Mouse (Mus musculus) MEL-GATA-1-ER (cell line): Measurements from ENCODE around the gene Mapk12.

Experiments used
- DNase-seq: peaks from one replicate; pipeline ENCODE4 v3.0.0-alpha.2; 2012; ENCODE audit warnings: low read depth; ENCODE audit errors: extremely low read depth

The Mapk12 gene

GRCm38 (mm10) chr15:89140659-89141252, at the start of gene Mapk12:
Gene Mapk12, minus strand, starts transcription at chr15:89140703.
- no peak for DNase-seq

GRCm38 (mm10) chr15:89184937-89185227, 44.4 kb upstream of the Mapk12 start:
- DNase-seq = no peak

- DNase-seq = no peak
These were observed 43.8 kb upstream of the Mapk12 start for GRCm38 (mm10) chr15:89184141-89184936.

GRCm38 (mm10) chr15:89182842-89183241, 42.3 kb upstream of the Mapk12 start:
- DNase-seq = no peak

GRCm38 (mm10) chr15:89182328-89182741, 41.8 kb upstream of the Mapk12 start:
- DNase-seq = no peak

- DNase-seq = no peak
These were observed 41.2 kb upstream of the Mapk12 start for GRCm38 (mm10) chr15:89181561-89182270.

- DNase-seq = no peak
These were observed 40.2 kb upstream of the Mapk12 start, which contains the start of gene Plxnb2 for GRCm38 (mm10) chr15:89180571-89181229. Gene Plxnb2, minus strand, starts transcription at chr15:89180788.

- no peak for DNase-seq
These were observed 39.6 kb upstream of the Mapk12 start for GRCm38 (mm10) chr15:89180081-89180541.

GRCm38 (mm10) chr15:89179630-89179964, 39.1 kb upstream of the Mapk12 start:
- DNase-seq = no peak

GRCm38 (mm10) chr15:89178954-89179629, 38.6 kb upstream of the Mapk12 start:
- DNase-seq = no peak

- DNase-seq = no peak
These were observed 37.9 kb upstream of the Mapk12 start for GRCm38 (mm10) chr15:89178260-89178860.

- no peak for DNase-seq
These were observed 37.2 kb upstream of the Mapk12 start for GRCm38 (mm10) chr15:89177576-89178259.

GRCm38 (mm10) chr15:89177121-89177520, 36.6 kb upstream of the Mapk12 start:
- DNase-seq = no peak

- no peak for DNase-seq
These were observed 35.1 kb upstream of the Mapk12 start for GRCm38 (mm10) chr15:89175411-89176155.

GRCm38 (mm10) chr15:89174889-89175339, 34.4 kb upstream of the Mapk12 start:
- DNase-seq = no peak

- no peak for DNase-seq
These were observed 33.4 kb upstream of the Mapk12 start for GRCm38 (mm10) chr15:89173906-89174214.

GRCm38 (mm10) chr15:89173024-89173905, 32.8 kb upstream of the Mapk12 start:
- no peak for DNase-seq

- no peak for DNase-seq
These were observed 31.9 kb upstream of the Mapk12 start for GRCm38 (mm10) chr15:89172276-89172935.
